Mouse (Mus musculus) lung, postnatal 0 days (tissue): ENCODE data around the gene Inpp5e.

ENCODE experiments used
- CTCF ChIP-seq: IDR thresholded peaks from 2 replicates; pipeline ENCODE4 v1.5.1; 2016; ENCODE audit warnings: antibody characterized with exemption, mild to moderate bottlenecking
- EP300 ChIP-seq: IDR thresholded peaks from 2 replicates; pipeline ENCODE4 v1.6.1; 2016; ENCODE audit warnings: antibody characterized with exemption, mild to moderate bottlenecking, control low read depth

DNA sequence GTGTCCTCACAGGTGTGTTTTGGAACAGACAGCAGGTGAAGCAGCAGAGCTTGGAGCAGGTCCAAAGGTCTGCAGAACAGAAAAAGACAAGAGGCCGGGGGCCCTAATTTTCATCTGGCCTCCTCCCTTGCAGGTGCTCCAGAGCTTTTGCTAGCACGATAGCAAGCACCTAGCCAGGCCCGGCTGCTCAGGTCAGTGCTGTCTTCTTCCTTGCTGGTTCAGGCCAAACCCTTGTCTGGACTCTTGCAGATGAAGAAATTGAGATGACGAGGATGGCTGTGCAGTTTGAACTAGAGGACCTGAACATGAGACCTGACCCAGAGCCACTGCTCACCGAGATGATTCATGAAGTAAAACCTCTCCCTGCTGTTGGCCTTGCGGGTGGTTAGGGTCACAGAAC is 17.4 kb downstream of the Inpp5e start:
- TF ChIP-seq CTCF, result no peak
- TF ChIP-seq EP300, result no peak
